Mouse (Mus musculus): Measurements from ENCODE around the gene Gfi1. TPM values are rescaled to one million over a fixed set of nuclear protein-coding genes. Genes with fewer than 3 reads are reported as not detected.

The Gfi1 gene
- polyA plus RNA-seq, 1 experiment from 2014 or later = 0.11 TPM

DNA sequence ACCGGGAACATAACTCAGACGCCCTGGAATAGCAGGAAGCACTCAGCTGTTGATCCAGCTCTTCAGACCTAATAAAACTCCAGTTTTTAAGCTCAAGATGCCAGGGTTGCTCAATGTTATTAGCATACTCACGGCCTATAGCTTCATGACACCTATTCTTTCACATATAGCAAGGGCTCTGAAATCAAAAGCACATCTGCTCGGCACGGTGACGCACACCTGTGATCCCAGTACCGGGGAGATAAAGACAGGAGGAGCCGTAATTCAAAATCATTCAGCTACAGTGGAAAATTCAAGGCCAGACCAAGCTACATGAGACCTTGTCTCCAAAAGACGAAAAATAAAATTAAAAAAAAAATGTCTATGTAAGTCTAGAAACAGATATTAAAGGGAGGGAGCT, 24.2 kb downstream of the Gfi1 start:
- ATAC-seq (replicated peaks; ENCODE audit: insufficient number of reproducible peaks, insufficient read depth, low FRiP score, low read depth) = no peak
- no peaks in the 10 kb centered on the region for H3K9me3 ChIP-seq (replicated peaks)
- no peaks in the 10 kb centered on the region; the same call in 1 of the 2 replicates for H3K4me1 ChIP-seq (replicated peaks)

GRCm38 (mm10) chr5:107700873-107701272, 25.0 kb downstream of the Gfi1 start:
- H3K36me3 ChIP-seq = no peaks in the 10 kb centered on the region
- peak overlapping the region; percentile 33; the same call in 1 of the 2 replicates for H3K4me2 ChIP-seq
- no peak overlapping the region for H3K4me3 ChIP-seq
- H3K27me3 ChIP-seq = no peaks in the 10 kb centered on the region
- ATAC-seq (replicated peaks; ENCODE audit: insufficient number of reproducible peaks, insufficient read depth, low FRiP score, low read depth) = no peak
- H3K9me3 ChIP-seq (replicated peaks) = no peaks in the 10 kb centered on the region
- H3K27ac ChIP-seq = no peak overlapping the region
- no peak overlapping the region for H3K9ac ChIP-seq
- 39% methylated on average over 10 of the region's 10 CpGs for WGBS
- no peaks in the 10 kb centered on the region; the same call in 1 of the 2 replicates for H3K4me1 ChIP-seq (replicated peaks)

More for the DNA sequence above, 24.2 kb downstream of the Gfi1 start:
- H3K27me3 ChIP-seq = no peaks in the 10 kb centered on the region
- no peaks in the 10 kb centered on the region for H3K36me3 ChIP-seq
- no peak overlapping the region for H3K27ac ChIP-seq
- H3K4me2 ChIP-seq = no peak overlapping the region
- no peak overlapping the region for H3K4me3 ChIP-seq
- WGBS = 80% methylated on average over 9 of the region's 9 CpGs
- no peak overlapping the region for H3K9ac ChIP-seq

DNA sequence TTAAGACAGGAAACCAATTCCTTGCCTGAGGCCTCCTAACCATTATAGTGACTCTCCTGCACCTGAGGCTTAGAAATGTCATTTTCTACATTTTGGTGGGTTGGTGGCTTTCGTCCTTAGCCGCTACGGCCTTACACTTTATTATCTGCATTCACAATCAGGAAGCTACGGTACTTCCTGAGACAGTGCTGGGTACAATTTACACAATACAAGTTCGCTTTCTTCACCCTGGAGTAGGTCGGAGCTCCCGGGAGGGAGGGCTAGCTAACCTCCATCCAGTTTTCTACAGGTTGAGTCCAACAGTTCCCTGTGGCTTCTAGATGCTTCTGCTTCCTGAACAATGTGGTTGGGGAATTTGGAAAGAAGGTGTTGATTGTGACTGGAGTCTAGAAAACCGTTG, 26.9 kb downstream of the Gfi1 start:
- no peak overlapping the region for H3K9ac ChIP-seq
- no peaks in the 10 kb centered on the region for H3K27me3 ChIP-seq
- H3K27ac ChIP-seq = no peak overlapping the region
- WGBS = 64% methylated on average over 8 of the region's 8 CpGs
- ATAC-seq (replicated peaks; ENCODE audit: insufficient number of reproducible peaks, insufficient read depth, low FRiP score, low read depth) = no peak
- no peak overlapping the region for H3K4me3 ChIP-seq
- H3K9me3 ChIP-seq (replicated peaks) = no peaks in the 10 kb centered on the region
- H3K36me3 ChIP-seq = no peaks in the 10 kb centered on the region
- H3K4me2 ChIP-seq = no peak overlapping the region
- H3K4me1 ChIP-seq (replicated peaks) = no peaks in the 10 kb centered on the region; the same call in 1 of the 2 replicates

DNA sequence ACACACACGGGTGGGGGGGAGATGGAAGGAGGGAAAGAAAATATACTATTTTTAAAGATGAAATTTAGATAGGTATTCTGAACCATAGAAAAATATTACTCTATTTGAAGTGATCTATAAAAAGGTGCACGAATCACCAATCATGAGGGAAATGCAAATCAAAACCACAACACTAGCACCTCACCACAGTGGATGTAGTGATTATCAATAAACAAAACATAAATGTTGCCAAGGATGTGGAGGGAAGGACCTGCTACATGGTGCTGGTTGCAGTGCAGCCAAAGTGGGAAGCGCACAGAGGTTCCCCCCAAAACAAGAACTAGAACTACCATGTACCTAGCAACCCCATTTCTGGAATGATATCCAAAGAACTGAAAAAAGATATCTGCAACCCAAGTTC, 30.8 kb downstream of the Gfi1 start:
- Histone ChIP-seq H3K4me3 (no peak overlapping the region), H3K4me2 (no peak overlapping the region), H3K4me1 (replicated peaks) (no peaks in the 10 kb centered on the region), H3K36me3 (no peaks in the 10 kb centered on the region), H3K9ac (no peak overlapping the region), H3K27me3 (no peaks in the 10 kb centered on the region), H3K27ac (no peak overlapping the region), H3K9me3 (replicated peaks) (no peaks in the 10 kb centered on the region)
- 71% methylated on average over 3 of the region's 3 CpGs for WGBS
- no peak for ATAC-seq (replicated peaks; ENCODE audit: insufficient number of reproducible peaks, insufficient read depth, low FRiP score, low read depth)

DNA sequence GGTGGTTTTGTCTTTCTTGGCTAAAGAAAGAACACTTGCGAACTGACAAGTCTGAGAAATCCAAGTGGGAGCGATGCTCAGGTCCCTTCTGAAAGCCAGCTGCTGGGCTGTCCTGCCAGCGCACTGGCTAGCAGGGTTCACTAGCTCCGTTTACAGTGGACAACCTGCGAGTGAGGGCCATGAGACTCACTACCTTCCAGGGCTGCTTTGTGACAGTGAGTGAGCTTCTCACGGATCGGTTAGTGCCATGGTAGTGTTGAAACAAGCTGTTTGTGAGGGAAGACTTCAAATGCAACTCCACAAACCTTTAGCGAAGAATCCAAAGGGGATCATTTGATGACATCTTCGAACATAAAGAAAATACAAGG, 37.4 kb downstream of the Gfi1 start:
- Histone ChIP-seq H3K9ac (peak overlapping the region; percentile 52), H3K27ac (0 out of 2 replicates have a peak overlapping the region, but pooled peaks have one; percentile 21), H3K9me3 (replicated peaks) (no peaks in the 10 kb centered on the region), H3K4me2 (peak overlapping the region; percentile 83), H3K27me3 (0 out of 2 replicates have a peak, but pooled peaks cover 2% of the 10 kb centered on the region), H3K36me3 (no peaks in the 10 kb centered on the region), H3K4me3 (peak overlapping the region; percentile 59), H3K4me1 (replicated peaks) (peaks cover 7% of the 10 kb centered on the region; the same call in 1 of the 2 replicates)
- 22% methylated on average over 9 of the region's 9 CpGs for WGBS
- ATAC-seq (replicated peaks; ENCODE audit: insufficient number of reproducible peaks, insufficient read depth, low FRiP score, low read depth) = peak; percentile 32; the same call in 1 of the 2 replicates

- ATAC-seq (replicated peaks; ENCODE audit: insufficient number of reproducible peaks, insufficient read depth, low FRiP score, low read depth) = peak; percentile 83
- WGBS = 12% methylated on average over 46 of the region's 46 CpGs
These were observed 38.0 kb downstream of the Gfi1 start for GRCm38 (mm10) chr5:107687592-107688498.

DNA sequence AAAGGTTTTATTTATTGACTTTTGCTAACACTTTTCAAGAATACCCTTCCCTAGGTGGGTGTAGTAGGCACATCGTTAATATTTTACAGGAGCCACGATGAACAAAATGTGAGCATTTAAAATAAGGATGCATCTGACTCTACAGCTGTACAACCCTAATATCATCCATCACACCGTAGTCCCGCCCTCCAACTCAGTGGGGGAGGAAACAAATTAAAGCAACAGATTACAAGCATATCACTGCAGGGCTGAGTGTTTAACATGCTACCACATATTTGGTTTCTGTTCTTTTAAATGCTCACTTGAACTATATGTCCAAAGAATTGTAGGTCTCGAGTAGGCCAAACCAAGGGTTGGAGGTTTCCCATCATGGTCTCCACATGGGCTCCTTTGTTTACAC, 38.7 kb downstream of the Gfi1 start:
- Histone ChIP-seq H3K4me3 (no peak overlapping the region), H3K9ac (no peak overlapping the region)

More at GRCm38 (mm10) chr5:107687592-107688498, 38.0 kb downstream of the Gfi1 start:
- Histone ChIP-seq H3K27ac (0 out of 2 replicates have a peak overlapping the region, but pooled peaks have one; percentile 21), H3K4me2 (peak overlapping the region; percentile 83), H3K27me3 (0 out of 2 replicates have a peak, but pooled peaks cover 2% of the 10 kb centered on the region), H3K9ac (peak overlapping the region; percentile 52), H3K36me3 (no peaks in the 10 kb centered on the region), H3K4me1 (replicated peaks) (peaks cover 7% of the 10 kb centered on the region; the same call in 1 of the 2 replicates), H3K4me3 (peak overlapping the region; percentile 59), H3K9me3 (replicated peaks) (no peaks in the 10 kb centered on the region)

DNA sequence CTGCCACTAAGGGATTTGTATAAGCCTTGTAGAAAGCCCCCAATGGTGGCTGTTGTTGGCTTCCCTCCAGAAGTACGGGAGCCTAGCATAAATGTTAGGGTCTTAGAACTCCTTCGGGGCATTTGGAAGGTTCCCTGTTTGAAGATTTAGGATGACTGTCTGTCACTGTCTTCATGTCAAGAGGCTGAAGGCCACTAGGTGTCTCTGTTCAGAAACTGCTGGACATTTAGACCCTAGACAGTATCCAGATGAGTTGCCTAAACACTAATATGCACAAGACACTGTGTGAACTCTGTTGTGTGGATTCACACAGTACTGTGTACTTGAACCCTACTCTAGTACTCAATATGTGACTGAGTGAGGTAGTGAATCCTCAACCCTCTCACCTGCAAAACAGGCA, 41.5 kb downstream of the Gfi1 start:
- Histone ChIP-seq H3K27me3 (0 out of 2 replicates have a peak, but pooled peaks cover 2% of the 10 kb centered on the region), H3K36me3 (no peaks in the 10 kb centered on the region), H3K9me3 (replicated peaks) (no peaks in the 10 kb centered on the region), H3K4me2 (no peak overlapping the region), H3K9ac (no peak overlapping the region), H3K27ac (no peak overlapping the region), H3K4me3 (no peak overlapping the region), H3K4me1 (replicated peaks) (peaks cover 7% of the 10 kb centered on the region; the same call in 1 of the 2 replicates)
- WGBS = 71% methylated on average over 2 of the region's 2 CpGs
- no peak for ATAC-seq (replicated peaks; ENCODE audit: insufficient number of reproducible peaks, insufficient read depth, low FRiP score, low read depth)

More for the DNA sequence above, 38.7 kb downstream of the Gfi1 start:
- H3K36me3 ChIP-seq = no peaks in the 10 kb centered on the region
- no peak overlapping the region for H3K4me2 ChIP-seq
- 0 out of 2 replicates have a peak, but pooled peaks cover 2% of the 10 kb centered on the region for H3K27me3 ChIP-seq
- ATAC-seq (replicated peaks; ENCODE audit: insufficient number of reproducible peaks, insufficient read depth, low FRiP score, low read depth) = no peak
- peaks cover 7% of the 10 kb centered on the region; the same call in 1 of the 2 replicates for H3K4me1 ChIP-seq (replicated peaks)
- 94% methylated on average over 5 of the region's 5 CpGs for WGBS
- H3K9me3 ChIP-seq (replicated peaks) = no peaks in the 10 kb centered on the region
- H3K27ac ChIP-seq = no peak overlapping the region

GRCm38 (mm10) chr5:107681300-107681699, 44.5 kb downstream of the Gfi1 start:
- Histone ChIP-seq H3K9me3 (replicated peaks) (no peaks in the 10 kb centered on the region), H3K27me3 (no peaks in the 10 kb centered on the region), H3K9ac (no peak overlapping the region), H3K4me1 (replicated peaks) (no peaks in the 10 kb centered on the region), H3K36me3 (no peaks in the 10 kb centered on the region), H3K27ac (no peak overlapping the region), H3K4me2 (no peak overlapping the region), H3K4me3 (no peak overlapping the region)
- no peak for ATAC-seq (replicated peaks; ENCODE audit: insufficient number of reproducible peaks, insufficient read depth, low FRiP score, low read depth)
- WGBS = 78% methylated on average over 5 of the region's 5 CpGs

GRCm38 (mm10) chr5:107678392-107678791, 47.4 kb downstream of the Gfi1 start:
- Histone ChIP-seq H3K9me3 (replicated peaks) (no peaks in the 10 kb centered on the region), H3K4me2 (no peak overlapping the region), H3K27me3 (no peaks in the 10 kb centered on the region), H3K9ac (no peak overlapping the region), H3K4me1 (replicated peaks) (no peaks in the 10 kb centered on the region), H3K36me3 (no peaks in the 10 kb centered on the region), H3K27ac (no peak overlapping the region), H3K4me3 (no peak overlapping the region)
- ATAC-seq (replicated peaks; ENCODE audit: insufficient number of reproducible peaks, insufficient read depth, low FRiP score, low read depth) = no peak
- 56% methylated on average over 5 of the region's 5 CpGs for WGBS
